Mouse (Mus musculus) hindbrain, embryonic 14.5 days (tissue): ENCODE data around the gene Sdr39u1. TPM values are rescaled to one million over a fixed set of nuclear protein-coding genes. Genes with fewer than 3 reads are reported as not detected.
A peak's percentile ranks its signal among the peaks of the same experiment; 100 is the strongest.

Experiments
- ATAC-seq: fragments of 200-750 bp; cut with Nextera tagmentation; 2 replicates; pipeline ENCODE4 v1.8.0; 2017; ENCODE audit warnings: moderate number of reproducible peaks, mild to moderate bottlenecking, moderate TSS enrichment, moderate library complexity; ENCODE audit not compliant: low FRiP score
- DNase-seq: peaks from one replicate; pipeline ENCODE4 v3.0.0-alpha.2; 2015; ENCODE audit warnings: low spot score
- H3K27ac ChIP-seq: fragments of 300-500 bp; sonication (generic); 2 replicates; pipeline ENCODE4 v1.5.1; 2014; ENCODE audit warnings: mild to moderate bottlenecking, moderate library complexity
- H3K27me3 ChIP-seq: fragments of 300-500 bp; sonication (generic); 2 replicates; pipeline ENCODE4 v1.6.1; 2014; ENCODE audit warnings: mild to moderate bottlenecking, low read length, mixed read lengths; ENCODE audit not compliant: control insufficient read depth, insufficient read depth
- H3K36me3 ChIP-seq: fragments of 300-500 bp; sonication (generic); replicated peaks from 2 replicates; pipeline ENCODE4 v1.6.1; 2014; ENCODE audit not compliant: control insufficient read depth, insufficient read depth
- H3K4me1 ChIP-seq: fragments of 300-500 bp; sonication (generic); replicated peaks from 2 replicates; pipeline ENCODE4 v1.6.1; 2014; ENCODE audit warnings: antibody characterized with exemption, low read length, mixed read lengths; ENCODE audit not compliant: control insufficient read depth, insufficient read depth
- H3K4me2 ChIP-seq: fragments of 300-500 bp; sonication (generic); replicated peaks from 2 replicates; pipeline ENCODE4 v1.6.1; 2014; ENCODE audit warnings: mild to moderate bottlenecking, moderate library complexity
- H3K4me3 ChIP-seq: fragments of 300-500 bp; sonication (generic); replicated peaks from 2 replicates; pipeline ENCODE4 v1.5.1; 2014; ENCODE audit warnings: mild to moderate bottlenecking, low read length
- H3K9ac ChIP-seq: fragments of 300-500 bp; sonication (generic); 2 replicates; pipeline ENCODE4 v1.6.1; 2014
- H3K9me3 ChIP-seq: fragments of 300-500 bp; sonication (generic); 2 replicates; pipeline ENCODE4 v1.6.1; 2016; ENCODE audit warnings: low read length; ENCODE audit not compliant: control insufficient read depth
- WGBS: fragments of 180-500 bp; shearing (Covaris S2); extraction: QIAGEN DNeasy Blood & Tissue Kit; methylation state at CpG from one replicate; pipeline ENCODE4 v1.1.7; 2014; 5-methylcytosine and 5-hydroxymethylcytosine counted together
- polyA plus RNA-seq: library from polyadenylated mRNA; unstranded; fragments of >200 nt; fragmentation: Nextera tagmentation; extraction: Ambion mirVana; gene quantifications from 2 replicates; pipeline ENCODE4 v1.2.1, GENCODE M21; 2014

The Sdr39u1 gene
- polyA plus RNA-seq, 1 experiment from 2014 or later, result 131 TPM

GRCm38 (mm10) chr14:55877469-55878315 lies 22.4 kb downstream of the Sdr39u1 start:
- Histone ChIP-seq H3K4me1 (no peaks in the 10 kb centered on the region), H3K27me3 (no peaks in the 10 kb centered on the region), H3K9ac (no peak overlapping the region), H3K36me3 (peaks cover 3% of the 10 kb centered on the region), H3K27ac (no peak overlapping the region), H3K4me3 (no peak overlapping the region), H3K9me3 (no peaks in the 10 kb centered on the region), H3K4me2 (no peak overlapping the region)
- WGBS, result 42% methylated on average over 14 of the region's 14 CpGs
- ATAC-seq (no peak), DNase-seq (no peak)

DNA sequence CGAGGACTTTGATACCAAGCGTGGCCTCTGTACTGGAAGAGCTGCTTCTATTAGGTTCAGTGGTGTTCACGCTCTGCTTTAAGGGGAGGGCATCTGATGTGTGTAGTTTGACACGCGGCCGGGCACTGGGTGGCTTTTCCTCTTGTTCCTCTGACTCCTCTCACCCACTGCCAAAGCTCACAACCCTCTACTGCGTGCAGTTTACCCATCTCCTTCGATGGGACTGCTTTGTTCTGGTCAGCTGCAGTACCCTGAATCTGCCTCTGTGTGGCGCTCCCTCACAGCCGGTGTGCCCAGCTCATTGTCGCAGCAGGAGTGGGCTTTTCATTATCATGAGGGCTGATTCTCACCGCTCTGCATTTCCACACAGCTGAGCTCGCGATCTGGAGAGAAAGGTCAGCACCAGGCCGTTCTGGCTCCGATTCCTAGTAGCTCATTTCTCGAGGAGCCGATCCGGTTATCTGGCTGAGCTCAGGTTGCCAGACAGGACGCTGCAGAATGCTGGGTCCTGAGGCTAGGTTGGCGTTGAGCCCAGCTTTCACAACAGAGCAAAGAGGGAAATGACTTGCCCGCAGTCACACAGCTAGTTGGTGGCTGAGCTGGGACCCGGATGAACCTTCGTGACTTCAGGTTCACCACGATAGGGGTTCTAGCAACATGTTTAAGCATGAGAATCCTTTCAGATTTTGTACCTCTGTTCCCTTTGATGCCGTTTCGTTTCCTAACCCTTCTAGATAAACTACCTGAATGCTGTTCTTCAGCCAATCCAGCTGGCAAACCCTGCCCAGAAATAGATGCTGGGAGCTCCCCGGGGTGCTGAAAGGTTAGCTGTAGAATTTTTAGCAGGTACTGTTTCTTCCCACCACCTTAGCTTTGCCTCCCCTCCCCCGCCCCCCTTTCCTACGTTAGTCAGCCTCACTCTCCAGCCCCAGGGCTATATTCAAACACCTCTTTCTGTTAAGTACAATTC lies 26.1 kb downstream of the Sdr39u1 start:
- H3K27me3 ChIP-seq, result no peaks in the 10 kb centered on the region
- ATAC-seq (peak; percentile 71), DNase-seq (peak; percentile 80)
- peaks cover 40% of the 10 kb centered on the region for H3K36me3 ChIP-seq
- H3K4me2 ChIP-seq, result peak overlapping the region; percentile 27
- H3K4me3 ChIP-seq, result no peak overlapping the region
- no peaks in the 10 kb centered on the region for H3K9me3 ChIP-seq
- 0 out of 2 replicates have a peak overlapping the region, but pooled peaks have one; percentile 2 for H3K9ac ChIP-seq
- H3K27ac ChIP-seq, result no peak overlapping the region
- H3K4me1 ChIP-seq, result no peaks in the 10 kb centered on the region
- WGBS, result 14% methylated on average over 30 of the region's 30 CpGs

DNA sequence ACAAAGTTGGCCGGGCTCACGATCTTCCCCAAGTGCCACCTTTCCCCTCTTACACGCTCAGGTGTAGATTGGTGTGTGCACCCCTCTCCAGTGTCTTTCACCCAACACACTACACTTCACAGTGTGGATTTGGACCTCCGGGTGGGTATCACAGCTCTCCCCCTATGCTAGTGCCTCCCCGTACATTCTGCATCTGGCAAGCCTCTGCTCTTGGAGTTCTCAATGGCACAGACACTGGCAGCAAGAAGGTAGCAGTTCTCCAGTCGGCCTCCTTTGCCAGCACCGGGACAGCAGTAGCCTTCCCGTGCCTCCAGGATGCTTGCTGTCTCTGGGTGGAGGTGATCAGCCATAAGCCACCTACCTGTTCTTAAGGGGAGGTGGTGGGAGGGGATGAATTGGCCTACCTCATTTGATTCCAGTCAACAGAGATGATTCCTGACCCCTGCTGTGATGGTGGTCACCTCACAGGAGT lies 26.8 kb downstream of the Sdr39u1 start:
- Histone ChIP-seq H3K27ac (no peak overlapping the region), H3K27me3 (no peaks in the 10 kb centered on the region), H3K9me3 (no peaks in the 10 kb centered on the region), H3K9ac (0 out of 2 replicates have a peak overlapping the region, but pooled peaks have one; percentile 2), H3K4me1 (no peaks in the 10 kb centered on the region), H3K4me3 (no peak overlapping the region), H3K4me2 (no peak overlapping the region; the same call in 1 of the 2 replicates), H3K36me3 (peaks cover 47% of the 10 kb centered on the region)
- DNase-seq (no peak), ATAC-seq (no peak)
- 89% methylated on average over 8 of the region's 8 CpGs for WGBS

- Histone ChIP-seq H3K27ac (no peak overlapping the region), H3K4me3 (no peak overlapping the region), H3K9me3 (no peaks in the 10 kb centered on the region), H3K27me3 (no peaks in the 10 kb centered on the region), H3K9ac (no peak overlapping the region), H3K36me3 (peaks cover 55% of the 10 kb centered on the region), H3K4me2 (no peak overlapping the region), H3K4me1 (no peaks in the 10 kb centered on the region)
- ATAC-seq (no peak), DNase-seq (no peak)
- WGBS, result 91% methylated on average over 17 of the region's 17 CpGs
Measured at GRCm38 (mm10) chr14:55872551-55872950, 27.5 kb downstream of the Sdr39u1 start.

- Histone ChIP-seq H3K9ac (no peak overlapping the region), H3K27ac (no peak overlapping the region), H3K4me2 (no peak overlapping the region), H3K36me3 (peaks cover 58% of the 10 kb centered on the region), H3K4me3 (no peak overlapping the region), H3K9me3 (no peaks in the 10 kb centered on the region), H3K27me3 (no peaks in the 10 kb centered on the region), H3K4me1 (no peaks in the 10 kb centered on the region)
- DNase-seq (no peak), ATAC-seq (no peak)
- 95% methylated on average over 12 of the region's 12 CpGs for WGBS
Measured at GRCm38 (mm10) chr14:55872039-55872438, 28.1 kb downstream of the Sdr39u1 start.

DNA sequence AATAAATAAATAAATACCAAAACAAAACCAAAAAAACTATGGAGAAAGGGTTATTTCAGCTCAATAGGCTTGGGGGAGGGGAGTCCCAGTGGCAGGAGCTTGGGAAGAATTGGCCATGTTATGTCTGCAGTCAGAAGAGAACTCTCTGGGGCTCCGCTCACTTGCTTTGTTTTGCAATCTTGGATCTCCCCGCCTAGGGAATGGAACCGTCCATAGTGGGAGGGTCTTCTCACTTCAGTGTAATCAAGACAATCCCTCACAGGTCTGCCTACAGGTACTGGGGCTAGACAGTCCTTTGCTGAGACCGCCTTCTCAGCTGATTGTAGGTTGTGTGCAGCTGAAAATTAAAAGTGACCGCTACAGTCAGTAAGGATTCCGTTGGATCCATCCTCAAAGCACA lies 30.6 kb downstream of the Sdr39u1 start:
- Histone ChIP-seq H3K36me3 (peaks cover 83% of the 10 kb centered on the region), H3K9me3 (no peaks in the 10 kb centered on the region), H3K27ac (no peak overlapping the region), H3K4me3 (no peak overlapping the region), H3K4me1 (no peaks in the 10 kb centered on the region), H3K27me3 (no peaks in the 10 kb centered on the region), H3K9ac (no peak overlapping the region), H3K4me2 (no peak overlapping the region)
- no peak for ATAC-seq
- DNase-seq, result no peak
- WGBS, result 95% methylated on average over 6 of the region's 6 CpGs

DNA sequence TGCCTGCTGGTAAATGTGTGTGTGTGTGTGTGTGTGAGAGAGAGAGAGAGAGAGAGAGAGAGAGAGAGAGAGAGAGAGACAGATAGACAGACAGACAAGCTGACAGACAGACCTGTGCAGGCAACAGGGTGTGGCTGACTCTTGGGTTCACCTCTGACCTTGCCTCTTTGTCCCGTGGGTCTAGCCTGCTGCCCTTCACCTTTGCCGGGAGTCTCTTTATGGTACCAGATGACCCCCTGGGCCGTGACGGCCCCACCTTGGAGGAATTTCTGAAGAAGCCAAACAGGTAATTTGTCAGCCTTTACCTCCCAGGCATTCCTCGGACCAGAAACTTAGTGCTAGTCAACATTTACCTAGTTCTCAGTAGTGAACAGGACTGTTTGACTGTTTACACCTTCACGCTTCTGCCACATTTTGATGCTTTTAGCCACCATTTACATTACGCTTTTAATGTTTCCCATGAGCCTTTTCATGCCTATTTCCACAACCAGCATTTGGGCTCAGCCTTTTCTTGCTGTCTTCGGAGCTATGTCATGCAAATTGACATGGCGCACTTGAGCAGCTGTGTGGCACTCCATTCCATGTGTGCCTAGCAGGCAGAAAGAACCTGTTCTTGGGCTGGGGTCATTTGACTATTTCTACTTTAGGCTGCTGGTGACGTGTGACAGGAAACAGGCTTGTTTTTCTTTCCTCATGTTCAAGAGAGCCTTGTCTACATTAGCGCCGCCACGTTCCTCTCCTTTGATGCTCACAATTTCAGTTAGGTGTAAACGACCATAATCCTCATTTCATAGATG lies 31.7 kb downstream of the Sdr39u1 start:
- DNase-seq (no peak), ATAC-seq (no peak)
- no peak overlapping the region for H3K27ac ChIP-seq
- no peaks in the 10 kb centered on the region for H3K27me3 ChIP-seq
- peaks cover 91% of the 10 kb centered on the region for H3K36me3 ChIP-seq
- H3K4me1 ChIP-seq, result no peaks in the 10 kb centered on the region
- WGBS, result 88% methylated on average over 14 of the region's 14 CpGs
- no peak overlapping the region for H3K4me3 ChIP-seq
- H3K9ac ChIP-seq, result no peak overlapping the region
- H3K9me3 ChIP-seq, result no peaks in the 10 kb centered on the region
- no peak overlapping the region for H3K4me2 ChIP-seq

DNA sequence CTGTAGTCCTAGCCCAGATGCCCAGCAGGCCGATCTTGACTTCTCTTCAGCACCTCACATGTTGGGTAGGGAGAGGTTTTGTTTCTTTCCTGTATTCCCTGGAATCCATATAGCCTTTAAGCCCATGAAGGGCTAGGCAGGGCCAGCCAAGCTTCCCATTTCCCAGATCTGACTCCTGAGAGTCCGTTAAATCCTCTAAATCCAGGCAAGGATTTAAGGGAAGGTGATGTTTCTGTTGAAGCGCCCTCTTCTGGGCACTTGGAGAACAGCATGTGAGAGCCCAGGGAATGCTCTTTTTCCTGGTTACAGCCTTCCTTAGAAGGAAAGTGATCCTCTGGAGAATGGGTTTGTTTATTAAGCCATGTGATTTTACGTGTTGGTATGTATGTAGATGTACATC lies 33.1 kb downstream of the Sdr39u1 start:
- H3K9ac ChIP-seq, result no peak overlapping the region
- H3K4me3 ChIP-seq, result no peak overlapping the region
- ATAC-seq (no peak), DNase-seq (peak; percentile 80)
- H3K4me1 ChIP-seq, result no peaks in the 10 kb centered on the region
- 37% methylated on average over 4 of the region's 4 CpGs for WGBS
- H3K36me3 ChIP-seq, result peaks cover 84% of the 10 kb centered on the region
- H3K27ac ChIP-seq, result no peak overlapping the region
- H3K9me3 ChIP-seq, result no peaks in the 10 kb centered on the region
- H3K27me3 ChIP-seq, result no peaks in the 10 kb centered on the region
- H3K4me2 ChIP-seq, result no peak overlapping the region
